Mouse (Mus musculus) G1E (cell line): ENCODE results near the gene Cobl.

Source experiments
- CTCF ChIP-seq: IDR thresholded peaks from 2 replicates; pipeline ENCODE4 v1.5.1; 2012; ENCODE audit warnings: low read depth, low read length, inconsistent platforms, mixed read lengths
- GATA1 ChIP-seq: IDR thresholded peaks from 2 replicates; pipeline ENCODE4 v1.6.1; 2012; ENCODE audit warnings: borderline replicate concordance, low read length, inconsistent platforms, mixed read lengths
- GATA2 ChIP-seq: IDR thresholded peaks from 2 replicates; pipeline ENCODE4 v1.6.1; 2012; ENCODE audit warnings: low read depth, low read length, inconsistent platforms, borderline replicate concordance
- POLR2AphosphoS5 ChIP-seq: IDR thresholded peaks from 2 replicates; pipeline ENCODE4 v1.6.1; 2012; ENCODE audit warnings: low read depth, low read length, inconsistent platforms; ENCODE audit not compliant: insufficient replicate concordance
- TAL1 ChIP-seq: conservative IDR thresholded peaks from 2 replicates; pipeline ENCODE4 v1.6.1; 2012; ENCODE audit warnings: low read depth, low read length, inconsistent platforms, mixed read lengths

GRCm38 (mm10) chr11:12513796-12514195, 49.0 kb upstream of the Cobl start:
- TF ChIP-seq CTCF (no peak), POLR2AphosphoS5 (no peak), GATA1 (no peak), GATA2 (no peak), TAL1 (no peak)
